Mouse (Mus musculus): ENCODE data around the gene Nrap.

GRCm38 (mm10) chr19:56366625-56367024 lies 23.2 kb downstream of the Nrap start:
- TF ChIP-seq USF1 (IDR thresholded peaks at IDR 0.05; ENCODE audit: low read depth) (no peak), CEBPB (IDR thresholded peaks at IDR 0.05; ENCODE audit: insufficient read depth, poor library complexity, severe bottlenecking) (no peak), MYOD1 (IDR thresholded peaks at IDR 0.05; ENCODE audit: control insufficient read depth in 1 of 3, insufficient read length in 2 of 3, low read depth in 2 of 3) (no peak), E2F4 (IDR thresholded peaks at IDR 0.05; ENCODE audit: insufficient read depth) (no peak), TCF12 (IDR thresholded peaks at IDR 0.05; ENCODE audit: insufficient read depth, poor library complexity, severe bottlenecking) (no peak), POLR2A (IDR thresholded peaks at IDR 0.05; ENCODE audit: insufficient read length, low read depth) (no peak), POLR2AphosphoS2 (IDR thresholded peaks at IDR 0.05; ENCODE audit: insufficient read length, low read depth) (no peak), MAX (IDR thresholded peaks at IDR 0.05; ENCODE audit: low read depth) (no peak), REST (IDR thresholded peaks at IDR 0.05; ENCODE audit: insufficient read depth, insufficient read length) (no peak), TCF3 (IDR thresholded peaks at IDR 0.05; ENCODE audit: insufficient read length, low read depth) (no peak)
